ENCODE assay signal across 8 mouse cellular contexts in genomic region chr2:132017611-132018010, GRCm38 (mm10). TPM values are rescaled to one million over a fixed set of nuclear protein-coding genes. Genes with fewer than 3 reads are reported as not detected.
DNase-seq lines count a peak whose midpoint lies in the region; ATAC-seq and TF ChIP-seq lines count a peak whose summit lies in the region.

No protein-coding gene starts in this region.

- no peaks in the 10 kb centered on the region for H3K27me3 ChIP-seq in lung, postnatal 0 days (replicated peaks; ENCODE audit: insufficient read depth, low read length)

- H3K4me3 ChIP-seq in lung, postnatal 0 days (ENCODE audit: low read depth, low read length), result no peak overlapping the region
- H3K4me3 ChIP-seq in bone marrow, adult 2 months (replicated peaks; ENCODE audit: control insufficient read depth, low read depth, low read length), result no peak overlapping the region
- H3K4me3 ChIP-seq in macrophage (ENCODE audit: inconsistent target), result no peak overlapping the region

- DNase-seq in lung, adult 18-20 months, result peak; percentile 57 to 68
- no peak for DNase-seq in lung, postnatal 0 days (ENCODE audit: low spot score)
- peak; percentile 73 to 79 for DNase-seq in heart, adult 18-20 months
- no peak for DNase-seq in spleen, postnatal 14 days (ENCODE audit: low spot score in 2 of 2)
- no peak for DNase-seq in layer of hippocampus, postnatal 25 days (ENCODE audit: extremely low spot score in 1 of 2, low spot score in 1 of 2)
- DNase-seq in left cerebral cortex, adult 11 months (ENCODE audit: low spot score), result no peak

- ATAC-seq in lung, postnatal 0 days, result no peak

- H3K27ac ChIP-seq in lung, postnatal 0 days (ENCODE audit: low read length), result no peak overlapping the region
- H3K27ac ChIP-seq in bone marrow, adult 2 months (ENCODE audit: control insufficient read depth, insufficient read depth, low read depth, low read length, poor library complexity), result peak overlapping the region; percentile 1; the same call in 1 of the 2 replicates
- H3K27ac ChIP-seq in macrophage, result peak overlapping the region; percentile 99

- no peak for TF ChIP-seq CTCF in lung, postnatal 0 days (IDR thresholded peaks at IDR 0.05)
- no peak for TF ChIP-seq CTCF in bone marrow, adult 2 months (IDR thresholded peaks at IDR 0.05; ENCODE audit: control insufficient read depth, insufficient read depth, low read length)

- TF ChIP-seq POLR2A in bone marrow, adult 2 months (IDR thresholded peaks at IDR 0.05; ENCODE audit: borderline replicate concordance, control insufficient read depth, low read depth, low read length), result no peak

- 35% methylated on average over 7 of the region's 7 CpGs for WGBS in lung, postnatal 0 days
- 35% methylated on average over 7 of the region's 7 CpGs for WGBS in bone marrow, adult 2 months
- 44% methylated on average over 7 of the region's 7 CpGs for WGBS in macrophage (ENCODE audit: missing documents)

- peaks cover 94% of the 10 kb centered on the region for H3K79me2 ChIP-seq in macrophage (ENCODE audit: inconsistent target)

- no peak for TF ChIP-seq EP300 in lung, postnatal 0 days (IDR thresholded peaks at IDR 0.05)

- no peaks in the 10 kb centered on the region for H3K9me3 ChIP-seq in lung, postnatal 0 days (ENCODE audit: low read length)

- no peak overlapping the region for H3K4me2 ChIP-seq in lung, postnatal 0 days (replicated peaks; ENCODE audit: low read depth, low read length)

- H3K9ac ChIP-seq in lung, postnatal 0 days (replicated peaks; ENCODE audit: low read depth), result no peak overlapping the region

- peaks cover 10% of the 10 kb centered on the region; the same call in 1 of the 2 replicates for H3K4me1 ChIP-seq in lung, postnatal 0 days (ENCODE audit: insufficient read depth, low read depth, low read length)
- H3K4me1 ChIP-seq in bone marrow, adult 2 months (ENCODE audit: control insufficient read depth, insufficient read depth, low read length), result peaks cover 12% of the 10 kb centered on the region

- H3K36me3 ChIP-seq in lung, postnatal 0 days (ENCODE audit: insufficient read depth, low read length), result no peaks in the 10 kb centered on the region
- H3K36me3 ChIP-seq in macrophage (ENCODE audit: inconsistent target), result peaks cover 3% of the 10 kb centered on the region

RNA-seq across cellular contexts. Expression of gene Rassf2, which starts 12.4 kb away (rescaled TPM):
- 10.0 and 15.2 TPM in 2 replicates for polyA plus RNA-seq in lung, postnatal 0 days (2015; fragmentation: Nextera tagmentation; extraction: Ambion mirVana)
- 17.9 and 35.7 TPM in 2 replicates for polyA plus RNA-seq in bone marrow, adult 2 months (2011; ENCODE audit: insufficient read depth, insufficient read length, low replicate concordance, missing spikeins)
- 10 to 100 TPM in 1 of 2 experiments, 1 to 10 TPM in 1; 7.7 to 11.7 TPM for total RNA-seq in heart, adult 18-20 months (2021)
- 100 to 1,000 TPM in 15 of 26 experiments, 10 to 100 TPM in 11; 23.3 to 256 (median 125) TPM for total RNA-seq in macrophage (2018; cell fraction: chromatin; rRNA removed)
- total RNA-seq in macrophage (2018; cell fraction: cytosol; rRNA removed), result 100 to 1,000 TPM in 11 of 26 experiments, 10 to 100 TPM in 15; 49.1 to 135 (median 96.8) TPM
- 100 to 1,000 TPM in 10 of 26 experiments, 10 to 100 TPM in 16; 41.2 to 213 (median 88.6) TPM for total RNA-seq in macrophage (2018; cell fraction: nucleus; rRNA removed)
- polyA plus RNA-seq in macrophage (2018), result 73.9 to 95.6 TPM (median 92.2 TPM) in 3 replicates
- 10 to 100 TPM; 31.4 to 34.8 TPM for total RNA-seq in layer of hippocampus, postnatal 25 days (2021)

Comparison
In these comparisons a context has a peak if more than half of its experiments do, and no peak if none do; other contexts are left out.
1. DNase-seq: peak in lung, adult 18-20 months (2 of 2) and heart, adult 18-20 months (2 of 2); none in lung, postnatal 0 days (single experiment), spleen, postnatal 14 days (0 of 2), layer of hippocampus, postnatal 25 days (0 of 2) and left cerebral cortex, adult 11 months (single experiment).